Mouse (Mus musculus): ENCODE results near the gene Tmem230. TPM values are rescaled to one million over a fixed set of nuclear protein-coding genes. Genes with fewer than 3 reads are reported as not detected.

Tmem230 gene
- total and polyA plus RNA-seq, 2 experiments from 2014 or later: 43.3 to 44.3 TPM

DNA sequence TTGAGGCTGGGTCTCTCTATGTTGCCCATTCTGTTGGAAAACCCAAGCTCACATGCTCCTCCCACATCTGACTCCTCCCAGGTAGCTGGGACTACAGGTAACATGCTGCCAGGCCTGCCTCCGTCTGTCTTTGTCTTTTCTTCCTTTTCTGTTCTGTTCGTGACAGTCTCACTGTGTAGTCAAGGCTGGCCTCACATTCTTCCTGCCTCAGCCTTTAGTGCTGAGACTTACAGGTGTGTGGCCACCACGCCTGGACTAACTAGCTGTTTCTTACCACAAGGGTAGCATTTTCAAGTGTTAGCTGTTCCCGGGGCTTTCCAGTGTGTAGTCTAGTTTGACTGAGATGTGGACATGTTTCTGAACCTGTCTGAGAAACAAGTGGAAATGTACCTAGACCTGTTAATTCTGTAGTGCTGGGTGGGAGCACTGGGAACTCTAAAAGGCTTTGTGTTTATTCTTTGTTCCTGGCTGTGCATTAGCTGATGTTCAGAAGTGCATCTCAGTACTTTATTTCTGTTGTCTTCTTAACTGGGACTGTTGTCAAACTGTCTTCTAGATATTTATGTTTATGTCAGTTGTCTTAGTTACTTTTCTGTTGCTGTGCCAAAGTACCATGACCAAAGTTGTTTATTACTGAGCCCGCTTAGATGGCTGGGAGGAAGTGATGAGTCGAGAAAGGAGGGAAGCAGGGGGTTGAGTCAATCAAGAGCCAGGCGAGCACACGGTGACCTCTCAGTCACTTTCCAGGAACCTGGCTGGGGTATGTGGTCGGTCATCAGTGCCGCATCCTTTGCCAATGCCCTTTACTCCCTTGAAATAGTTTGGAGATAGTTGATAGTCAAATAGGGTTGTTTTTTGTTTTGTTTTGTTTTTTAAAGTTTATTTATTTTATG, 34.2 kb upstream of the Tmem230 start:
- ATAC-seq: no peak
- Histone ChIP-seq H3K36me3 (ENCODE audit: insufficient read depth, low read length) (no peaks in the 10 kb centered on the region), H3K4me3 (ENCODE audit: low read length) (no peak overlapping the region), H3K9ac (replicated peaks; ENCODE audit: low read length) (no peak overlapping the region), H3K9me3 (ENCODE audit: low read length) (no peaks in the 10 kb centered on the region), H3K27ac (no peak overlapping the region), H3K4me1 (ENCODE audit: insufficient read depth, low read length) (peaks cover 4% of the 10 kb centered on the region; the same call in 1 of the 2 replicates), H3K27me3 (ENCODE audit: insufficient read depth, low read length) (no peaks in the 10 kb centered on the region), H3K4me2 (ENCODE audit: low read depth, low read length) (no peak overlapping the region)
- whole genome bisulfite sequencing: 56% methylated on average over 10 of the region's 10 CpGs
- no peak for DNase-seq (ENCODE audit: low spot score)
- TF ChIP-seq CTCF (IDR thresholded peaks at IDR 0.05; ENCODE audit: low read depth): no peak; the same call in 1 of the 2 replicates

DNA sequence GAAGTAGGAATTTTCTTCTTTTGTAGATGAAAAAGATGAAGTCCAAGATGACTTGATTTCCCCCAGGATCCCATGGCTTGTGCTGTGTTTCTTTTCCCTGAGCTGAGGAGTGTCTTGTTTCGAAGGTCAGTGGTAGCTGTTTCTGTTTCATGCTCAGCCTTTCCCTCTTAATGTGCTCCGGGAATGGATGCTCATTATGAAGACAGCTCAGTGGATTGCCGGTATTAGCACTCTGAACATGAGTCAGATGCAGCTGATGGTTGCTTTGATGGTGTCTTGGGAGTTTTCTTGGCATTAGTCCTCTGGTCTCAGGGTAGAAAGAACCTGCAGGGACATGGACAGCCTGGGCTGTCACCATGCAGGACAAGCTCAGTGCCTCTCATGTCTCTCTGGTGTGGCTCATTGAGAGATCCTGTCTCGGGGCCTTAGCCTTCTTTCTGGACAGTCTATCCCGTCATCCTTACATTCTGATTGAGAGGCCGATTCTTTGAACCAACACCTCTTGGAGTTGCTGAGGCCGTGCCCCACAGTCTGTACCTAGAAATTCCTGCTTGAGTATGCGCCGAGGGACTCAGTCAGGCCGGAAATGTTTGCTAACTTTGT, 33.0 kb upstream of the Tmem230 start:
- no peak overlapping the region for H3K4me3 ChIP-seq (ENCODE audit: low read length)
- 93% methylated on average over 10 of the region's 10 CpGs for WGBS

DNA sequence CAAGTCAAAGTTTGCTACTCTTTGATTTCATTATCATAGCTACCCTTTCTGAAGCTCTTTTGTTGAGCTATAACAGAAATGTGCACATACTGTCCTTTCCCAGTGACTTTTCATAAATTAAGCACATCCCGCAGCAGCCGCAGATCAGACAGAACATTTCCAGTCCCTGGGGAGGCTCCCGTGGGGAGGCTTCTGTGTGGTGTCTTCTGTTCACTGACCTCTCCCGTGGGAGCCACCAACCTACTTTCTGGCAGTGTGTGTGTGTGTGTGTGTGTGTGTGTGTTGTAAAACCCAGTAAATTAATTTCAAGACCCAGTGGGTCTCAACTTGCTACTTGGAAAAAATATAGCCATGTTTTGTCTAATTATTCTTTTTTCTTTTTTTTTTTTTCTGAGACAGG, 32.4 kb upstream of the Tmem230 start:
- WGBS: 57% methylated on average over 4 of the region's 4 CpGs
- Histone ChIP-seq H3K27me3 (ENCODE audit: insufficient read depth, low read length) (no peaks in the 10 kb centered on the region), H3K27ac (no peak overlapping the region), H3K4me2 (ENCODE audit: low read depth, low read length) (no peak overlapping the region), H3K9me3 (ENCODE audit: low read length) (no peaks in the 10 kb centered on the region), H3K4me1 (ENCODE audit: insufficient read depth, low read length) (peaks cover 4% of the 10 kb centered on the region; the same call in 1 of the 2 replicates), H3K36me3 (ENCODE audit: insufficient read depth, low read length) (no peaks in the 10 kb centered on the region), H3K4me3 (ENCODE audit: low read length) (no peak overlapping the region), H3K9ac (replicated peaks; ENCODE audit: low read length) (no peak overlapping the region)
- no peak for DNase-seq (ENCODE audit: low spot score)
- no peak for TF ChIP-seq CTCF (IDR thresholded peaks at IDR 0.05; ENCODE audit: low read depth)
- no peak for ATAC-seq

More for the DNA sequence above, 33.0 kb upstream of the Tmem230 start:
- no peak overlapping the region for H3K27ac ChIP-seq
- H3K4me1 ChIP-seq (ENCODE audit: insufficient read depth, low read length): peaks cover 4% of the 10 kb centered on the region; the same call in 1 of the 2 replicates
- H3K27me3 ChIP-seq (ENCODE audit: insufficient read depth, low read length): no peaks in the 10 kb centered on the region
- H3K9me3 ChIP-seq (ENCODE audit: low read length): no peaks in the 10 kb centered on the region
- no peak overlapping the region for H3K9ac ChIP-seq (replicated peaks; ENCODE audit: low read length)
- DNase-seq (ENCODE audit: low spot score): no peak
- ATAC-seq: no peak
- no peak overlapping the region for H3K4me2 ChIP-seq (ENCODE audit: low read depth, low read length)
- H3K36me3 ChIP-seq (ENCODE audit: insufficient read depth, low read length): no peaks in the 10 kb centered on the region
- TF ChIP-seq CTCF (IDR thresholded peaks at IDR 0.05; ENCODE audit: low read depth): no peak

DNA sequence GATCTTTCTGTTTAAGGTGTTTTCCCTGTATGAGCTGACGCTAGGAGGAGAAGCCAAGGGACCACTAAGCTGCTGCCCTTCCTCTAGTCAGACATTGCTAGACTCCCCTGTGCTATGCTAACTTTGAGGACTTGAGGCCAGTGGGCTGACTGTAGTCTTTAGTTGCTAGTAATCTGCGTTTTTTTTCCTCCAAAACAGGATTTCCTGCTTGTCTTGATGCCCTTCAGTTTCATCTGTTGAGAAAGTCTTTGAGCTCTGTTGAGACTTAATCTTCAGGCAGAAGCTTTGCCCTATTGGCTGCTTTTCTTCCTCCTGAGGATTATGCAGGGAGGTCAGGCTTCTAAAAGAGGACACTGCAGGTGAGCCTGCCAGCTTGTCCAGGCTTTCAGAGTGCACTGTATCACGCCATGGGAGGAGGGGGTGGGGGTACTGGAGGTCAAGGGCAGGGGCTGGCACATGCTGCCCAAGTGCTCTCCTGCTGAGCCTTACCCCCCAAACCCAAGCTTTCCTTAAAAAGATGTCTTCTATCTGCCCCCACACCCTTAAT, 31.8 kb upstream of the Tmem230 start:
- H3K4me1 ChIP-seq (ENCODE audit: insufficient read depth, low read length): peaks cover 4% of the 10 kb centered on the region; the same call in 1 of the 2 replicates
- no peak overlapping the region for H3K4me2 ChIP-seq (ENCODE audit: low read depth, low read length)
- H3K9ac ChIP-seq (replicated peaks; ENCODE audit: low read length): no peak overlapping the region
- no peak overlapping the region for H3K27ac ChIP-seq
- DNase-seq (ENCODE audit: low spot score) (no peak), ATAC-seq (no peak)
- no peaks in the 10 kb centered on the region for H3K27me3 ChIP-seq (ENCODE audit: insufficient read depth, low read length)
- no peak overlapping the region for H3K4me3 ChIP-seq (ENCODE audit: low read length)
- WGBS: 67% methylated on average over 3 of the region's 3 CpGs
- no peak for TF ChIP-seq CTCF (IDR thresholded peaks at IDR 0.05; ENCODE audit: low read depth)
- H3K9me3 ChIP-seq (ENCODE audit: low read length): no peaks in the 10 kb centered on the region
- H3K36me3 ChIP-seq (ENCODE audit: insufficient read depth, low read length): no peaks in the 10 kb centered on the region

DNA sequence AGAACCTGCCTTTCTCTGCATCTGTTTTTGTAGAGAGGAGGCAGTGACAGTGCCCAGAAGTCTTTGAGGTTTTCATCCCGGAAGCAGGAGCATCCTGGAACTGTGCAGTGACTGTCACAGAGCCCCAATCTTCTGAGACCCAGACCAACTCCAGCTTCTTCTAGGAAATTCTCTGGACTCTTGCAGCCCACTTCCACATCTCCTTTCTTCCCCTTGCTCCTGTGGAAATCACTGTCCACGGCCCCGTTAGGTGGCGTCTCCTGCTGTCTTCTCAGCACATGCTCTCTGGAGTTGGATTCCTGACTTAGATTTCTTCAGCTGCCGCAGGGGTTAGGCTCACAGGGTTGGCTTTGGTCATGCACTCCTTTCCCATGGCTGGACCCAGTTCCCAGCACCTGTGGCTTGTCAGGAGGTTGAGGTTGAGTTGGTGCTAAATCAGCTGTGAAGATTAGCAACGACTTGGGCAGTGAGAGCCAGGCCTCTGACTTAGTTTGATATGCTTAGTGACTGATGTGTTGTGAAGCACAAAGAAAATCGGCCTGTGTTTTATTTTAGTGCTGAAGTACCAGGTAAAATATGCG, 30.8 kb upstream of the Tmem230 start:
- H3K27ac ChIP-seq: no peak overlapping the region
- peaks cover 4% of the 10 kb centered on the region; the same call in 1 of the 2 replicates for H3K4me1 ChIP-seq (ENCODE audit: insufficient read depth, low read length)
- H3K4me3 ChIP-seq (ENCODE audit: low read length): no peak overlapping the region
- no peak overlapping the region for H3K4me2 ChIP-seq (ENCODE audit: low read depth, low read length)
- ATAC-seq: no peak
- no peaks in the 10 kb centered on the region for H3K9me3 ChIP-seq (ENCODE audit: low read length)
- H3K36me3 ChIP-seq (ENCODE audit: insufficient read depth, low read length): no peaks in the 10 kb centered on the region
- no peak overlapping the region for H3K9ac ChIP-seq (replicated peaks; ENCODE audit: low read length)
- no peaks in the 10 kb centered on the region for H3K27me3 ChIP-seq (ENCODE audit: insufficient read depth, low read length)
- TF ChIP-seq CTCF (IDR thresholded peaks at IDR 0.05; ENCODE audit: low read depth): no peak
- DNase-seq (ENCODE audit: low spot score): no peak
- WGBS: 71% methylated on average over 8 of the region's 8 CpGs

DNA sequence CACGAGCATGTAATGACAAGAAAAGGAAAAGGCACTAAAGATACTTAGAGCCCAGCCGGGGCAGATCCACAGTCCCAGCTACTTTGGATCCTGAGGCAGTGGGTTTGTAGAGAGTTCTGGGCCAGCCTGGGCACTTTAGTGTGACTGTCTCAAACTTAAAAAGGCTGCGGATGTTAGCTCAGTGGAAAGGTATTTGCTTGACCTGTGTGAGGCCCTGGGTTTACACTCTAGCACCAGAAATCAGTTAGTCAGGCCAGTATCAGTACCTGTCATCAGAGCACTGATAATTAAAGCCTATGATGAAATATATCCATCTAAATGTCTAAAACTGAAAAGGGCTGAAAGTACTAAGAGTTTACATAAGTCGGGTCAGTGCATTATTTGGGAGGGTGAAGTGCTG, 28.6 kb upstream of the Tmem230 start:
- DNase-seq (ENCODE audit: low spot score) (no peak), ATAC-seq (no peak)
- no peaks in the 10 kb centered on the region; the same call in 1 of the 2 replicates for H3K4me1 ChIP-seq (ENCODE audit: insufficient read depth, low read length)
- H3K27me3 ChIP-seq (ENCODE audit: insufficient read depth, low read length): no peaks in the 10 kb centered on the region
- no peak overlapping the region for H3K27ac ChIP-seq
- no peaks in the 10 kb centered on the region for H3K9me3 ChIP-seq (ENCODE audit: low read length)
- WGBS: 92% methylated on average over 4 of the region's 4 CpGs
- no peak overlapping the region for H3K9ac ChIP-seq (replicated peaks; ENCODE audit: low read length)
- H3K4me2 ChIP-seq (ENCODE audit: low read depth, low read length): no peak overlapping the region
- no peak for TF ChIP-seq CTCF (IDR thresholded peaks at IDR 0.05; ENCODE audit: low read depth)
- H3K36me3 ChIP-seq (ENCODE audit: insufficient read depth, low read length): no peaks in the 10 kb centered on the region
- no peak overlapping the region for H3K4me3 ChIP-seq (ENCODE audit: low read length)
